18 mouse cellular contexts compared by ENCODE assay signal in genomic region chr14:49007979-49008378, GRCm38 (mm10). TPM values are rescaled to one million over a fixed set of nuclear protein-coding genes. Genes with fewer than 3 reads are reported as not detected.
DNase-seq lines count a peak whose midpoint lies in the region; ATAC-seq and TF ChIP-seq lines count a peak whose summit lies in the region.
"Had no signal": no experiment of that assay in that cellular context is flagged by ENCODE, and none has a peak within 500 bp of the region (broad histone marks: within the 10 kb centered on the region; RNA-seq: fewer than 3 reads in every experiment).

No protein-coding gene starts in this region.

- peak; percentile 55 for DNase-seq in forebrain, embryonic 14.5 days (ENCODE audit: low spot score)
- DNase-seq in liver, adult 2 months (ENCODE audit: extremely low read depth, low read depth, low spot score) = no peak
- no peak for DNase-seq in liver, embryonic 11.5 days (ENCODE audit: low spot score)
- peak; percentile 12 for DNase-seq in A20 (ENCODE audit: low read depth, low spot score)
- peak; percentile 40 for DNase-seq in induced T-regulatory cell, adult 2 months (ENCODE audit: low read depth)
- no peak for DNase-seq in kidney, postnatal 10 days
- DNase-seq in testis, postnatal 14 days (ENCODE audit: low spot score) = no peak
- DNase-seq: adrenal gland, adult 2 months; cerebellum, postnatal 25 days; heart, adult 18-20 months; heart, postnatal 10 days; left cerebral cortex, postnatal 4 days; right cerebral cortex, postnatal 14 days; thymus, postnatal 25 days had no signal

- H3K36me3 ChIP-seq in forebrain, embryonic 14.5 days (ENCODE audit: control insufficient read depth, insufficient read depth, low read length) = peaks cover 4% of the 10 kb centered on the region; the same call in 1 of the 2 replicates
- no peaks in the 10 kb centered on the region for H3K36me3 ChIP-seq in forebrain, embryonic 15.5 days
- H3K36me3 ChIP-seq in liver, adult 2 months (ENCODE audit: control insufficient read depth, insufficient read depth, low read length) = peaks cover 6% of the 10 kb centered on the region
- H3K36me3 ChIP-seq in liver, embryonic 11.5 days (ENCODE audit: control insufficient read depth, insufficient read depth, low read length) = no peaks in the 10 kb centered on the region
- H3K36me3 ChIP-seq: embryonic facial prominence, embryonic 13.5 days had no signal

- no peak overlapping the region for H3K4me3 ChIP-seq in forebrain, embryonic 14.5 days (ENCODE audit: low read depth, low read length)
- no peak overlapping the region for H3K4me3 ChIP-seq in forebrain, embryonic 15.5 days
- no peak overlapping the region for H3K4me3 ChIP-seq in liver, adult 2 months (ENCODE audit: insufficient read depth, low read depth, low read length)
- H3K4me3 ChIP-seq in liver, embryonic 11.5 days (ENCODE audit: low read depth, low read length) = no peak overlapping the region
- H3K4me3 ChIP-seq: embryonic facial prominence, embryonic 13.5 days; forebrain, embryonic 10.5 days had no signal

- no peak overlapping the region for H3K9ac ChIP-seq in forebrain, embryonic 14.5 days (ENCODE audit: low read length)
- H3K9ac ChIP-seq in forebrain, embryonic 15.5 days (replicated peaks) = no peak overlapping the region
- H3K9ac ChIP-seq in liver, adult 2 months (ENCODE audit: low read depth, low read length) = no peak overlapping the region
- H3K9ac ChIP-seq in liver, embryonic 11.5 days (ENCODE audit: low read depth, low read length) = no peak overlapping the region
- H3K9ac ChIP-seq: embryonic facial prominence, embryonic 13.5 days; liver, embryonic 14.5 days had no signal

- WGBS in forebrain, embryonic 14.5 days = 85% methylated on average over 2 of the region's 2 CpGs
- WGBS in forebrain, embryonic 15.5 days = 90% methylated on average over 2 of the region's 2 CpGs
- 89% methylated on average over 2 of the region's 2 CpGs for WGBS in liver, adult 2 months
- 90% methylated on average over 2 of the region's 2 CpGs for WGBS in liver, embryonic 11.5 days

- no peak overlapping the region for H3K4me2 ChIP-seq in forebrain, embryonic 14.5 days (ENCODE audit: low read length)
- no peak overlapping the region for H3K4me2 ChIP-seq in forebrain, embryonic 15.5 days (replicated peaks)
- H3K4me2 ChIP-seq in liver, embryonic 11.5 days = no peak overlapping the region
- H3K4me2 ChIP-seq: embryonic facial prominence, embryonic 13.5 days had no signal

- H3K9me3 ChIP-seq in forebrain, embryonic 14.5 days (replicated peaks; ENCODE audit: control insufficient read depth, low read length) = no peaks in the 10 kb centered on the region
- H3K9me3 ChIP-seq in forebrain, embryonic 15.5 days = no peaks in the 10 kb centered on the region
- no peaks in the 10 kb centered on the region for H3K9me3 ChIP-seq in liver, embryonic 11.5 days (ENCODE audit: control insufficient read depth, low read length)
- H3K9me3 ChIP-seq: embryonic facial prominence, embryonic 13.5 days; forebrain, embryonic 10.5 days had no signal

- H3K27me3 ChIP-seq in forebrain, embryonic 14.5 days (replicated peaks; ENCODE audit: control insufficient read depth, insufficient read depth, low read length) = no peaks in the 10 kb centered on the region
- no peaks in the 10 kb centered on the region for H3K27me3 ChIP-seq in forebrain, embryonic 15.5 days
- H3K27me3 ChIP-seq in liver, adult 2 months (ENCODE audit: control insufficient read depth, insufficient read depth, low read length) = no peaks in the 10 kb centered on the region
- H3K27me3 ChIP-seq in liver, embryonic 11.5 days (replicated peaks; ENCODE audit: control insufficient read depth, insufficient read depth, low read length) = no peaks in the 10 kb centered on the region
- H3K27me3 ChIP-seq: embryonic facial prominence, embryonic 13.5 days had no signal

- no peaks in the 10 kb centered on the region for H3K79me2 ChIP-seq in liver, adult 2 months (ENCODE audit: control insufficient read depth, insufficient read depth, low read length)

- ATAC-seq in forebrain, embryonic 14.5 days = no peak
- ATAC-seq in forebrain, embryonic 15.5 days (replicated peaks) = no peak
- ATAC-seq in liver, embryonic 11.5 days (replicated peaks; ENCODE audit: low FRiP score) = no peak

- no peak overlapping the region for H3K27ac ChIP-seq in forebrain, embryonic 14.5 days (ENCODE audit: low read depth, low read length)
- H3K27ac ChIP-seq in forebrain, embryonic 15.5 days (replicated peaks) = no peak overlapping the region
- H3K27ac ChIP-seq in liver, adult 2 months (replicated peaks; ENCODE audit: insufficient read depth, low read depth, low read length) = no peak overlapping the region
- H3K27ac ChIP-seq in liver, embryonic 11.5 days (ENCODE audit: low read depth, low read length) = no peak overlapping the region
- H3K27ac ChIP-seq: embryonic facial prominence, embryonic 13.5 days; forebrain, embryonic 10.5 days; liver, embryonic 14.5 days had no signal

- TF ChIP-seq POLR2A in liver, adult 2 months (IDR thresholded peaks at IDR 0.05; ENCODE audit: extremely low read depth, insufficient read depth, low read length) = no peak

- H3K4me1 ChIP-seq in forebrain, embryonic 14.5 days (ENCODE audit: control insufficient read depth, insufficient read depth, low read length) = no peaks in the 10 kb centered on the region
- no peaks in the 10 kb centered on the region for H3K4me1 ChIP-seq in forebrain, embryonic 15.5 days
- no peaks in the 10 kb centered on the region for H3K4me1 ChIP-seq in liver, adult 2 months (ENCODE audit: control insufficient read depth, insufficient read depth, low read length)
- no peaks in the 10 kb centered on the region for H3K4me1 ChIP-seq in liver, embryonic 11.5 days (replicated peaks; ENCODE audit: control insufficient read depth, insufficient read depth, low read length)
- H3K4me1 ChIP-seq: embryonic facial prominence, embryonic 13.5 days; forebrain, embryonic 10.5 days had no signal

- TF ChIP-seq CTCF in liver, adult 2 months (IDR thresholded peaks at IDR 0.05; ENCODE audit: low read depth, low read length) = 0 out of 2 replicates have a peak, but pooled peaks have one; percentile 14

RNA-seq across cellular contexts. Expression of gene Ap5m1, which starts 57.9 kb away (rescaled TPM):
- polyA plus RNA-seq in forebrain, embryonic 14.5 days (2014; fragmentation: Nextera tagmentation; extraction: Ambion mirVana) = 25.9 and 27.8 TPM in 2 replicates
- polyA plus RNA-seq in forebrain, embryonic 15.5 days (2015; fragmentation: Nextera tagmentation; extraction: Ambion mirVana) = 25.5 and 25.8 TPM in 2 replicates
- total RNA-seq in liver, adult 2 months (2014; rRNA removed) = 15.7 and 16.2 TPM in 2 replicates
- 6.7 and 7.0 TPM in 2 replicates for polyA plus RNA-seq in liver, adult 2 months (2012; rRNA removed)
- 23.7 and 24.2 TPM in 2 replicates for polyA plus RNA-seq in liver, embryonic 11.5 days (2014; fragmentation: Nextera tagmentation; extraction: Ambion mirVana)

RNA-seq across cellular contexts. Expression of gene Exoc5, which starts 58.5 kb away (rescaled TPM):
- 82.1 and 102 TPM in 2 replicates for polyA plus RNA-seq in forebrain, embryonic 14.5 days (2014; fragmentation: Nextera tagmentation; extraction: Ambion mirVana)
- 78.2 and 80.8 TPM in 2 replicates for polyA plus RNA-seq in forebrain, embryonic 15.5 days (2015; fragmentation: Nextera tagmentation; extraction: Ambion mirVana)
- 17.7 and 20.5 TPM in 2 replicates for total RNA-seq in liver, adult 2 months (2014; rRNA removed)
- 2.6 and 3.4 TPM in 2 replicates for polyA plus RNA-seq in liver, adult 2 months (2012; rRNA removed)
- polyA plus RNA-seq in liver, embryonic 11.5 days (2014; fragmentation: Nextera tagmentation; extraction: Ambion mirVana) = 47.4 and 51.6 TPM in 2 replicates

Comparison
In these comparisons a context has a peak if more than half of its experiments do, and no peak if none do; other contexts are left out.
1. RNA of gene Exoc5, which starts 58.5 kb away (polyA plus RNA-seq): 82.1 to 102 TPM in forebrain, embryonic 14.5 days, 78.2 to 80.8 TPM in forebrain, embryonic 15.5 days and 47.4 to 51.6 TPM in liver, embryonic 11.5 days; 2.6 to 3.4 TPM in liver, adult 2 months; every median in the first group is over 10 times any median in the second.
2. DNase-seq: peak in forebrain, embryonic 14.5 days (single experiment), A20 (single experiment) and induced T-regulatory cell, adult 2 months (single experiment); none in liver, adult 2 months (single experiment), liver, embryonic 11.5 days (single experiment), kidney, postnatal 10 days (single experiment) and testis, postnatal 14 days (single experiment).